Mouse (Mus musculus) retina, postnatal 7 days (tissue): ENCODE measurements around the gene Gm4924.

ENCODE experiments used
- DNase-seq: peaks from one replicate; pipeline ENCODE4 v3.0.0-alpha.2; 2012; ENCODE audit warnings: low read depth, low spot score

The Gm4924 gene

GRCm38 (mm10) chr10:82354083-82355010, at the start of gene Gm4924:
Gm4924 (plus strand) TSS chr10:82354255.
- DNase-seq, result peak; percentile 82

GRCm38 (mm10) chr10:82316482-82316881, 37.6 kb upstream of the Gm4924 start, which contains the start of gene 4932415D10Rik:
4932415D10Rik (minus strand) TSS chr10:82316582.
- no peak for DNase-seq

- DNase-seq, result no peak
Observed at GRCm38 (mm10) chr10:82320134-82320533, 33.9 kb upstream of the Gm4924 start.

- DNase-seq, result no peak
Observed at GRCm38 (mm10) chr10:82329826-82330225, 24.2 kb upstream of the Gm4924 start.

GRCm38 (mm10) chr10:82355401-82355800, 1.3 kb downstream of the Gm4924 start:
- DNase-seq, result no peak

- no peak for DNase-seq
Observed at GRCm38 (mm10) chr10:82361911-82362310, 7.9 kb downstream of the Gm4924 start.

- DNase-seq, result no peak
Observed at GRCm38 (mm10) chr10:82382992-82383391, 28.9 kb downstream of the Gm4924 start.

- no peak for DNase-seq
Observed at GRCm38 (mm10) chr10:82409511-82409910, 55.5 kb downstream of the Gm4924 start.

GRCm38 (mm10) chr10:82423631-82424030, 69.6 kb downstream of the Gm4924 start:
- no peak for DNase-seq
